Mouse (Mus musculus) layer of hippocampus, adult 2 months (tissue): Measurements from ENCODE around the gene Selenon. TPM values are rescaled to one million over a fixed set of nuclear protein-coding genes. Genes with fewer than 3 reads are reported as not detected.
"Not testable (repeated sequence)": the region's sequence is repeated elsewhere in the genome, so short reads cannot be mapped to it uniquely, and the experiment has no call there.

Experiments used
- DNase-seq, 2 experiments: peaks; one replicate each; pipeline ENCODE4 v3.0.0; 2022; ENCODE audit warnings: low spot score in 2 of 2
- H3K27ac ChIP-seq: fragments of 200-600 bp; 2 replicates; pipeline ENCODE4 v1.8.1; 2022
- H3K4me3 ChIP-seq: fragments of 200-600 bp; 2 replicates; pipeline ENCODE4 v1.8.1; 2022; ENCODE audit warnings: mild to moderate bottlenecking
- CTCF ChIP-seq: fragments of 200-600 bp; conservative IDR thresholded peaks from 2 replicates; pipeline ENCODE4 v1.8.1; 2022; ENCODE audit warnings: antibody characterized with exemption, mild to moderate bottlenecking, moderate library complexity
- total RNA-seq, 2 experiments: library from RNA; stranded (reverse); gene quantifications; 2 replicates each; pipeline ENCODE4 v1.2.3; 2021

The Selenon gene
- total RNA-seq, 2 experiments from 2014 or later: 17.3 to 19.7 TPM

- no peak overlapping the region for H3K4me3 ChIP-seq
- DNase-seq: no peak
- TF ChIP-seq CTCF: no peak
- H3K27ac ChIP-seq: no peak overlapping the region
Measured at GRCm38 (mm10) chr4:134505966-134506594, 45.9 kb downstream of the Selenon start.

- no peak for TF ChIP-seq CTCF
- DNase-seq: no peak
- no peak overlapping the region for H3K4me3 ChIP-seq
- no peak overlapping the region for H3K27ac ChIP-seq
Measured at GRCm38 (mm10) chr4:134505303-134505789, 46.6 kb downstream of the Selenon start.

DNA sequence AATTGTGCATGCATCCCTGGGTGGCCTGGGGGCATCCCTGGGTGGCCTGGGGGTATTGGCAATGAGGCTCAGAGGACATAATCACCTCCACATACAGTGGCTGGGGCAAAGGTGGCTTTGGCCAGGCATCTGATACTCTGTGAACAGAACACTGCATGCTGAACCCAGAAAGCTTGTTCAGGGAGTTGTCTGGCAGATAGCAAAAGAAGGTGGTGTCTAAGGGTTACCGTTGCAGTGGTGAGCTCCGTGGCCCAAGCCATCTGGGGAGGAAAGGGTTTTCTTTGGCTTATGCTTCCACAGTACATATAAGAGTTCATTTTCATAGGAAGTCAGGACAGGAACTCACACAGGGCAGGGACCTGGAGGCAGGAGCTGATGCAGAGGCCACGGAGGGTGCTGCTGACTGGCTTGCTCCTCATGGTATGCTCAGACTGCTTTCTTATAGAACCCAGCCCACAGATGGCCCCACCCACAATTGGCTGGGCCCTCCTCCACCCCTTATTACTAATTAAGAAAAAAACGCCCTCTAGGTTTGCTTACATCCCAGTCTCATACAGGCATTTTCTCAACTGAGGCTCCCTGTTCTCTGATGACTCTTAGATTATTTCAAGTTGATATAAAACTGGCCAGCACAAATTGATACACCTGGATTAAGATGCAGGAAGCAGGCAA, 48.1 kb downstream of the Selenon start:
- TF ChIP-seq CTCF: no peak
- H3K27ac ChIP-seq: no peak overlapping the region

GRCm38 (mm10) chr4:134501095-134501494, 50.9 kb downstream of the Selenon start:
- H3K27ac ChIP-seq: no peak overlapping the region
- DNase-seq: no peak
- no peak for TF ChIP-seq CTCF
- H3K4me3 ChIP-seq: no peak overlapping the region

More for the DNA sequence above, 48.1 kb downstream of the Selenon start:
- no peak overlapping the region for H3K4me3 ChIP-seq
- no peak for DNase-seq

GRCm38 (mm10) chr4:134498983-134499382, 53.0 kb downstream of the Selenon start:
- not testable (repeated sequence) for H3K4me3 ChIP-seq, DNase-seq
- H3K27ac ChIP-seq: peak overlapping the region; percentile 43; the same call in 1 of the 2 replicates

DNA sequence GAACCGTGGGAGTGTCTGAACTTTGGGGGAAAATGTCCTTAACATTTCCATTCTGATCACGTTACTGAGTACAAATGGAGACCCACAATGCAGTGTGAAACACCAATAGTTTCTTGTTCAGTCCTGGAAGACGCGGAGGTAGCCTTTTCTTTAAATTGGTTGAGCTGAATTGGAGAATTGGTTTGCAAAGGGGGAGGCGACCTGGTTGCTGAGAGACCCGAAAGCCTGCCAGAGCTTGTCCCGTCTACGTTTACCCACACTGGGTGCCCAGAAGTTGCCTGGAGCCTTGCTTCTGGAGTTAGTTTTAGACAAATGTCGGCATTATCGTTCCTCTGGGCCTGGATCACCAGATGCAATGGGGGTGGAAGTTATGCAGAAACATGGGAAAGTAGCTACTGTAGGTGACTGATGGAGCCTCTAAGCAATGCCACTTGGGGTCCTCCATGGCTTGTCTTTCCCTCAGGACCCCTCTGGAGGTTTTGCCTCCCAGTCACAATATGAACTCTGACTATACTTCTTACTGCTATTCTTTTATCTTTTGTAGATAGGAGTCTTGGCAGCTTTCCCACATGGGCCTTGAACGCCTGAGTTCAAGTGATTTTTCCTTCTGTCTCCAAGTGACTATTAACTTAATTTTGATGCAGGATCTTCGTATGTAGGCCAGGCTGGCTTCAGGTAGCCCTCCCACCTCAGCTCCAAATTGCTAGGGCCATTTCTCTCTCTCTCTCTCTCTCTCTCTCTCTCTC, 53.8 kb downstream of the Selenon start:
- peak overlapping the region; percentile 98 for H3K27ac ChIP-seq
- no peak for TF ChIP-seq CTCF
- peak in 1 of 2 experiments; percentile 74 for DNase-seq

GRCm38 (mm10) chr4:134497223-134497622, 54.7 kb downstream of the Selenon start:
- Histone ChIP-seq H3K4me3 (peak overlapping the region; percentile 80), H3K27ac (peak overlapping the region; percentile 98)
- no peak for DNase-seq
- no peak for TF ChIP-seq CTCF

More for the DNA sequence above, 53.8 kb downstream of the Selenon start:
- peak overlapping the region; percentile 80 for H3K4me3 ChIP-seq

DNA sequence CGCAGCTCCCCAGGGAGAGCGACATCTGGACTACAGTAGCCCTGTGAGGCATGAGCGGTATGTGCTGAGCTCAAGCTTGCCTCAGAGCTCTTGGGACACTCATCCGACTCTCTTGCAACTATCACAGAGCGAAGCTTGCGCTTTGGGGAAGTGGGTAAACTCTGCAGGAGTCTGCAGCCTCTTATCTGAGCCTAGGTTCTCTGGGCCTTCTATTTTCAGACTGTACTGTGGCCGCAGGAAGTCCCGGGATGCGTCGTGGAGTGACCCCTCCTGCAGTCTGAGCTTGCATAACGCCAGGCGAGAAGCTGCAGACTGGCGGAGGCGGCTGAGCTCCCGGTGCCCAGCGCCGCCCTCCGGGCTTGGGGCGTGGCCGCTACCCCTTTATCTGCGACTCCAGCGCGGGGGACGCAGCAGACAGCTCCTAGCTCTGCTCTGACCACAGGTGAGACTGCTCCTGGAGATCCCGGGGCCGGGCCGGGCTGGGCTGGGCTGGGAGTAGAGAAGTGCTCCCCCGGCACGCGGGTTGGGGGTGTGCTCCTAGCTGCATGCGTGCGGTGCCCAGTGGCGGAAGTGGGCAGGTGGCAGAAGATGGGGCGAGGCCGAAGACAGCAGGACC, 55.3 kb downstream of the Selenon start, which contains the start of gene Paqr7:
Paqr7 (plus strand) TSS at position 103 of the 616 bp plus-strand sequence.
- peak; percentile 34 for TF ChIP-seq CTCF
- H3K4me3 ChIP-seq: peak within 1 kb of the TSS; percentile 80
- DNase-seq: peak; percentile 71 to 80
- H3K27ac ChIP-seq: peak within 1 kb of the TSS; percentile 98

DNA sequence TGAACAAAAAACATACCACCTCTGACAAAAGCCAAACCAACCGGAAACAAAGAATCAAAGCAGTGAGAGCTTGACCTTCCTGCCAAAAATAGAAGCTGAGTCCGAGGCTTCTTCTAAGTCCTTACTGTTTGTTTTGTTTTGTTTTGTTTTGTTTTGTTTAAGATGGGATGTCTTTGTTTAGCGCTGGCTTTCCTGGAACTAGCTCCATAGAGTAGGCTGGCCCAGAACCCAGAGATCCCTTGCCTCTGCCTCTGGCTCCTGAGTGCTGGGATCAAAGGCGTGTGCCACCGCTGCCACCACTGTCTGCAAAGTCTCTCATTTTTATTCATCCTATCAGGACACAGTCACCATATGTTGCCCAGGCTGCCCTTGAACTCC, 56.4 kb downstream of the Selenon start:
- Histone ChIP-seq H3K4me3 (no peak overlapping the region), H3K27ac (peak overlapping the region; percentile 98)
- no peak for DNase-seq
- no peak for TF ChIP-seq CTCF

DNA sequence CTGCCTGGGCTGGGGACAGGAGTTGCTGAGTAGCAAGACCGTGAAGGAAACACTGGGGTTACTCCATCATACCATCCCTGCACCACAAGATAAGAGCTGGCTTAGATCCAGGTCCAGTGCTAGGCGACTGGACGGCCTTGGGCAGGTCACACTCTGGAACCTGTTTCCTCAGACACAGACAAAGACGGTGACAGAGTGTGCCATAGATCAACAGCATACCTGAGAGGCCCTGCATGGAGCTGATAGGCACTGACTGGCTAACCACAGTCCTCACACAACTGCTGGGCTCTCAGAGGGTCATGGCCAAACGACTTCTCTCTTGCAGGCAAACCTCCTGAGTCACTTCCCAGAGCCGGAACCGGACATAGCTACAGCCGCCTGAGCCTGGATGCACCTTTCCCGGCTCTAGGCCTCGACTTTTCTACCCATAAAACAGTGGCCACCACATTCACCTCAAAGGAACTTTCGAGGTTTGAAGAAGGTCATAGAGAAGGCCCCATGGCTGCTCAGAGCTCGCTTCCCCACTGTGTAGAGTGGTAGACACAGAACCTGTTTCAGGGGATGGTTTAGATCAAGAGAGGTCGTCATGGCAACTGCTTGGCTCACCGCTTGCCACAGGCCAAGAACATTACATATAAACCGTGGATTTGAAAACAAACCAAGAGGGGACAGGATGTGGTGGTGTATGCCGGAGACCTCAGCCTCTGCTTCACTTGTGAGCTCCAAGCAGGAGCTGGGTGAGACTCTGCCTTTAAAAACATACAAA, 57.0 kb downstream of the Selenon start:
- Histone ChIP-seq H3K4me3 (no peak overlapping the region), H3K27ac (peak overlapping the region; percentile 98)
- no peak for TF ChIP-seq CTCF
- DNase-seq: no peak

DNA sequence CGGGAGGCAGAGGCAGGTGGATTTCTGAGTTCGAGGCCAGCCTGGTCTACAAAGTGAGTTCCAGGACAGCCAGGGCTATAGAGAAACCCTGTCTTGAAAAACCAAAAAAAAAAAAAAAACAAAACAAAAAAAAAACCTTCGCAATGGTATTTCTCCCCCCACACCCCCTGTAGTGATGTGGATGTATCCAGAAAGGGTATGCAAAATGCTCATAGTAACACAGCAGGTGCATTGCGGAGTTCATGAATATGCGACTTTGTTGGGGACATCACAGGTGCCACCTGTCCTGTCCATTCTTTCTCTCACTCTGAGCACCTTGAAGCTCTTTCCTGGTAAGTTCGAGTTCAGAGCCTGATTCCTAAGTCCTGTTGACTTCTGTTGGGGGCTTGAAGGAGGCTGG, 57.8 kb downstream of the Selenon start:
- not testable (repeated sequence) for H3K4me3 ChIP-seq, DNase-seq
- peak overlapping the region; percentile 98; the same call in 1 of the 2 replicates for H3K27ac ChIP-seq

DNA sequence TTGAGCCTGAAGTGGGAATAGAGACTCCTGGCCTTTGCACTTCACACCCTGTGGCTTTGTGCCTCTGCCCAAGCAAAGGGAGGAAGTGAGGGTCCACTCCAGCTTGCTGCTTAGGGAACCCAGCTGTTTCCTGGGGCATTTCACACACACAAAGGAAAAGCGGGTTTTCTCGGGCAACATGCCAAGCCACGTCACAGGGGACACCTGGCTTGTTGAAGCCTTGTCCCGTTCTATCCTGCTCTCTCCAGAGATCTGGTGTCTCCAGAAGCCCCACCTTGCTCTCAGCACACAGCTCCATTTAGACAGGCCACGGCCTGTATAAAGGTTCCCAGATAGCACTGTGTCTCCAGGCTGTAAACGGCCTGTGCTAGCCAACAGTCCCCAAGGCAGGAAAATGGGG, 60.2 kb downstream of the Selenon start:
- TF ChIP-seq CTCF: no peak

More for the DNA sequence above, 60.2 kb downstream of the Selenon start:
- Histone ChIP-seq H3K27ac (no peak overlapping the region), H3K4me3 (no peak overlapping the region)
- DNase-seq: no peak
